Mouse (Mus musculus): ENCODE measurements around the gene Hist1h3f. TPM values are rescaled to one million over a fixed set of nuclear protein-coding genes. Genes with fewer than 3 reads are reported as not detected.
"Not testable (repeated sequence)": the region's sequence is repeated elsewhere in the genome, so short reads cannot be mapped to it uniquely, and the experiment has no call there.

Gene Hist1h3f
- total RNA-seq, 2 experiments from 2014 or later = 16.0 to 17.8 TPM

GRCm38 (mm10) chr13:23533560-23534367 lies 10.1 kb upstream of the Hist1h3f start, which contains the start of gene Hist1h2af:
TSS of gene Hist1h2af (plus strand) at chr13:23533906.
- DNase-seq (ENCODE audit: low spot score in 2 of 2) = peak; percentile 83 to 93
- intact Hi-C loops (cut with DNase I) = loop anchor here (5.0 kb wide), 3 partner anchors 89 to 1816 kb away; partner anchors contain the start of genes Hist1h1c, Hist1h1e, Hist1h2ai and Hist1h2be

GRCm38 (mm10) chr13:23534368-23535131 lies 9.3 kb upstream of the Hist1h3f start:
- no peak for DNase-seq (ENCODE audit: low spot score in 2 of 2)
- intact Hi-C loops (cut with DNase I) = loop anchor here (5.0 kb wide), 3 partner anchors 88 to 1817 kb away; partner anchors contain the start of genes Hist1h1c, Hist1h1e, Hist1h2ai and Hist1h2be

- peak; percentile 92 to 97 for DNase-seq (ENCODE audit: low spot score in 2 of 2)
- intact Hi-C loops (cut with DNase I) = not testable (repeated sequence)
Observed at GRCm38 (mm10) chr13:23535137-23536075, 8.4 kb upstream of the Hist1h3f start, which contains the start of gene Hist1h3g. TSS of gene Hist1h3g (plus strand) at chr13:23535422.

GRCm38 (mm10) chr13:23536076-23536822 lies 7.6 kb upstream of the Hist1h3f start:
- intact Hi-C loops (cut with DNase I) = no loop called here
- DNase-seq (ENCODE audit: low spot score in 2 of 2) = no peak

DNA sequence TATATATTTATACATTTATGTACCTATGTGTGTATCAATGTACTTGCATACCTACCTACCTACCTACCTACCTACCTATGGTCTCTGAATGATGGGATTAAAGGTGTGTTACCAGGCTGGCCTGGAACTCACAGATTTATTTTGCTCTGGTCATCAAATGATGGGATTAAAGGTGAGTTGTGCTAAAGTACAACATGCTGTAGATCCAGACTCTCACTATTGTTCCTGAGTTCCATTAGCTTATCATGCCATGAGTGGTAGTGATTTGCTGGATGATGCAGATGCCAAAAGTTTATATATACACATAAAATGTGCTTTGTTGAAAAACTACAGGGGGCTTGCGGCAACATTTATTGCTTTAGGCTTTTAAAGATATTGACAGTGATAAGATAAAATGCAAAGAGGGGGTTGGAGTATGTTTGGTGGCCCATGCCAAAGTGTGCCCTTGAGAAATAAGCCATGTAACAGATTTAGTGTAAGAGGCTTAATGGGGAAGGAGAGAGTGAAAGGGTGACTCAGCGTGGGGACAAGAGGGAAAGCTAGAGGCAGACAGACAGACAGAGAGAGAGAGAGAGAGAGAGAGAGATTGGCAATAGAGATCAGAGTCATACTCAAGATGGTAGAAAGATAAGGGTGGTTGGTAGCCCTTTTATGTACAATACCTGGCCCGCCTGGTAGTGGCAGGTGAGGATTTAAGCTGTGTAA lies 6.7 kb upstream of the Hist1h3f start:
- DNase-seq (ENCODE audit: low spot score in 2 of 2) = no peak
- intact Hi-C loops (cut with DNase I) = no loop called here

DNA sequence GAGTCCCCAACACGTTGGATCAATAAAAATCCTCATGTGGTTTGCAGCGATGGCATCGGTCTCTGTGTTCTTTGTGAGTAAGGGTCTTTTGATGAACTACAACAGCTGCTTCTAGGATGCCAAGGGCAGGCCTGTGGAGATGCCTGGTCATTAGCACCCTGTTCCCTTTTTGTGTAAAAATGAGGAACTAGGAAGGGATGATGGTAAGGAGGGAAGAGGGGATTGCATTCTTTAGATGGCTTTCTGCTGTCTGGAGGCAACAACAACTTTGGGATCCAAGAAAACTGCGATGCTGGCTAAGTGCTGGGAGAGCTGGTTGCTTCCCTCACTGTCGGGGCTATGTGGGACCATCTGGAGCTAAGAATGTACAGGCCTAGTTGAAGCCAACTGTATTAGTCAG lies 5.6 kb upstream of the Hist1h3f start:
- intact Hi-C loops (cut with DNase I) = no loop called here

GRCm38 (mm10) chr13:23539821-23540220 lies 4.0 kb upstream of the Hist1h3f start:
- DNase-seq (ENCODE audit: low spot score in 2 of 2); intact Hi-C loops (cut with DNase I): not testable (repeated sequence)

More for the DNA sequence above, 5.6 kb upstream of the Hist1h3f start:
- DNase-seq (ENCODE audit: low spot score in 2 of 2) = no peak

DNA sequence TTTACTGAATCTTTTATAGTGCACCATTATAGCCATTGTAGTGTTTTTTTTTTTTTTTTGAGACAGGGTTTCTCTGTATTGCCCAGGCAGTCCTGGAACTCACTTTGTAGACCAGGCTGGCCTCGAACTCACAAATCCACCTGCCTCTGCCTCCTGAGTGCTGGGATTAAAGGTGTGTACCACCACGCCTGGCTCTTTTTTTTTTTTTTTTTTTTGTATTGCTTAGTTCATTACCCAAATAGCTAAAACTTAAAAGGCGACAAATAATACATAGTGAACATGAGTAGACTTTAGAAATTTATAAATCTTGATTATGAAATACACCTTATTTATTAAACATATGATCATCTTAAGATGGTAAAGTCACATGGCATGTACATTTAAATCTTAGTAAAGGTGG lies 2.4 kb upstream of the Hist1h3f start:
- no peak for DNase-seq (ENCODE audit: low spot score in 2 of 2)
- intact Hi-C loops (cut with DNase I) = no loop called here

GRCm38 (mm10) chr13:23542225-23542980 lies 1.4 kb upstream of the Hist1h3f start:
- intact Hi-C loops (cut with DNase I); DNase-seq (ENCODE audit: low spot score in 2 of 2): not testable (repeated sequence)

DNA sequence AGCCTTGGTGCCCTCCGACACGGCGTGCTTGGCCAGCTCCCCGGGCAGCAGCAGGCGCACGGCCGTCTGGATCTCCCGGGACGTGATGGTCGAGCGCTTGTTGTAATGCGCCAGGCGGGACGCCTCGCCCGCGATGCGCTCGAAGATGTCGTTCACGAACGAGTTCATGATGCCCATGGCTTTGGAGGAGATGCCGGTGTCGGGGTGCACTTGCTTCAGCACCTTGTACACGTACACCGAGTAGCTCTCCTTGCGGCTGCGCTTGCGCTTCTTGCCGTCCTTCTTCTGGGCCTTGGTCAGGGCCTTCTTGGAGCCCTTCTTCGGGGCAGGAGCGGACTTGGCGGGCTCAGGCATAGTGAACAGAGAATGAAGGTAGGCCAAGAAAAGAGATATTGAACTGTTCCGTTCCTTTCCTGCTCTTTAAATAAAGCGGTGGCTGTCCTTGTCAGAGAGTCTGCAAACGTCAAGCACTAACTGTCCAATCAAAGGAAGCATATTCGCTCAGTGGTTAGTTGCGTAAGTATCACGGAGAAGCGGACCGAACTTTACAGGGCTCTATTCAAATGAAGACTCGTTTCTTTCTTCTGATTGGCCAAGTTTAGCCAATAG lies 749 bp upstream of the Hist1h3f start, which contains the start of gene Hist1h2bh:
Gene Hist1h2bh (minus strand): TSS at position 394 of the 609 bp plus-strand sequence.
- DNase-seq (ENCODE audit: low spot score in 2 of 2) = peak; percentile 80 to 97
- intact Hi-C loops (cut with DNase I) = not testable (repeated sequence)

DNA sequence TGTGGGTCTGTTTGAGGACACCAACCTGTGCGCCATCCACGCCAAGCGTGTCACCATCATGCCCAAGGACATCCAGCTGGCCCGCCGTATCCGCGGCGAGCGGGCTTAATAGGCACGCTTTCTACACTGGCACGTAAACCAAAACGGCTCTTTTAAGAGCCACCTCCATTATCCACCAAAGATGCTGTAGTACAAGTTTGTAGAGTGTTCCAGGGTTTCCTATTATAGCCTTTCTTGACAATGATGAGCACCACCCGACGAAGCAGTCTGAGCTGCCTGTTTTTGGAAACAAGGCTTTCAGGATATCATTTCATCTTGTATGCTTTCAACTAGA lies 902 bp downstream of the Hist1h3f start:
- intact Hi-C loops (cut with DNase I) = not testable (repeated sequence)
- peak in 1 of 2 experiments; percentile 30 for DNase-seq (ENCODE audit: low spot score in 2 of 2)

GRCm38 (mm10) chr13:23546694-23547093 lies 2.8 kb downstream of the Hist1h3f start:
- intact Hi-C loops (cut with DNase I) = no loop called here
- no peak for DNase-seq (ENCODE audit: low spot score in 2 of 2)

DNA sequence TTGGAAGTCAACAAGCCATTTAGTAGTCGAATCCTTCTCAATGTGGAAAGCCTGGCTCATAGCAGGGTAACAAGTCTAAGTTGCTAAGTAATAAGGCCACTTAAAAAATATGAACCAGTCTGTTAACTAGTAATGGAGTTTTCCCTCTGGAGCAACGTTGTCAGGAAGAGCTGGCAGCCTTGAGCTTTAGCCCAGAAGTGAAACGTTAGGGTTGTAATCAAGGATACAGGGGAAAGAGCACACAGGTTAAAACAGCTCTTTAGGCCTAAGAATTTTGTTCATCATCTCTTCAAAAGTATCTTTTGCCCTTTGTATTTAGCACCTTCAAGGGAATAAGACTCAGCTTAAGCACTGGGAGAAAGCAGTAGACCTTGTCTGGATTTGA lies 6.9 kb downstream of the Hist1h3f start:
- intact Hi-C loops (cut with DNase I) = no loop called here
- DNase-seq (ENCODE audit: low spot score in 2 of 2) = no peak

DNA sequence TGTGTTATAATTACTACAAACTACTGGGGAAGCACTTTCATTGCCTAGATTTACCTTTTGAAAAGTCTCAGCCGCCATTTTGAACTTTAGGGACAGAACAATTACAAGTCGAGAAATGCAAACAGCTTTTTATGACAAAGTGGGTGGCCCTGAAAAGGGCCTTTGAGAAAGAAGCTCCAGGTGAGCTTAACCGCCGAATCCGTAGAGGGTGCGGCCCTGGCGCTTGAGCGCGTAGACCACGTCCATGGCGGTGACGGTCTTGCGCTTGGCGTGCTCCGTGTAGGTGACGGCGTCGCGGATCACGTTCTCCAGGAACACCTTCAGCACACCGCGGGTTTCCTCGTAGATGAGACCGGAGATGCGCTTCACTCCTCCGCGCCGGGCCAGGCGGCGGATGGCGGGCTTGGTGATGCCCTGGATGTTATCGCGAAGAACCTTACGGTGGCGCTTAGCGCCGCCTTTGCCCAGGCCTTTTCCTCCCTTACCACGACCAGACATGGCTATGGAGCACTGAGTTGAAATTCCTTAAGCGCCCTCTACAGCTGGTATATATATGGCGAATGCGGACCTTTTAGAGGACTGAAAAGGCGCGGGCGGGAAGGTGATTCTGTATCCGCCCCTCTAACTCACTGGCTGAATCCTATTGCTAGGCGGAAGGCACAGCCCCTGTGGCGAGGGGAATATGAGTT lies 7.4 kb downstream of the Hist1h3f start, which contains the start of gene Hist1h4f:
Gene Hist1h4f (minus strand): TSS at position 503 of the 689 bp plus-strand sequence.
- DNase-seq (ENCODE audit: low spot score in 2 of 2) = peak; percentile 93 to 98
- intact Hi-C loops (cut with DNase I) = not testable (repeated sequence)

GRCm38 (mm10) chr13:23551931-23552914 lies 8.4 kb downstream of the Hist1h3f start:
- intact Hi-C loops (cut with DNase I) = no loop called here
- no peak for DNase-seq (ENCODE audit: low spot score in 2 of 2)

Measured in left cerebral cortex, postnatal 25 days (tissue).